Mouse (Mus musculus): ENCODE results near the gene Ak7.

The Ak7 gene

DNA sequence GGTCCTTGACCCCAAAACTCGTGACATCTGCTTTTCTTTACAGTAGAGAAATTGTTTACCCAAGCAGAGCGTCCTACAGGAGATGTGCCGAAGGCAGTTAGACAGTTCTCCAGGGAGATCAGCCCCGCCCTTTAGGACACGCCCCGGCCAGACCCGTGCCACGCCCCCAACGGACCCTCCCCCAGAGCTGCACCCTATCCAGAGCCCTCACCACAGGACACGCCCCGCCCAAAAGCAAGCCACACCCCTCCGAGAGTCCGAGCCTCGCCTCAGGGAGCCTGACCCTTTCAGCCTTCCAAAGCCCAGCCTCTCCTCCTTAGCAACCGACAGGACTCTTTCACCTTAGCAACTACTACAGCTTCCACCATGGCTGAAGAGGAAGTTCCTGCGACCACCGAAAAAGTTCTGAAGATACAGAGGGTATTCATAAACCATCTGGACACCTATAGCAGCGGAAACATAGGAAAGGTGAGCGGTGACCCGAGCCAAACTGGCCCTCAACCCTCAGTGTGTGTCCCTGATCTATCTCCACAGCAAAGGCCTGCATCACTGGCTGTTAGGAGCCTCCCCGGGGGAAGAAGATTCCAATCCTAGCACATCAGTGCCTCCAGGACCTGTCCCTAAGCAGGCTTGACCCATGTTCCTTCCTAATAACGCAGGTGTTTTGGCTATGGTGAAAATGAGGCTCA lies at the start of gene Ak7:
TSS of gene Ak7 (plus strand) at position 178 of the 689 bp plus-strand sequence.
- DNase-seq = no peak

DNA sequence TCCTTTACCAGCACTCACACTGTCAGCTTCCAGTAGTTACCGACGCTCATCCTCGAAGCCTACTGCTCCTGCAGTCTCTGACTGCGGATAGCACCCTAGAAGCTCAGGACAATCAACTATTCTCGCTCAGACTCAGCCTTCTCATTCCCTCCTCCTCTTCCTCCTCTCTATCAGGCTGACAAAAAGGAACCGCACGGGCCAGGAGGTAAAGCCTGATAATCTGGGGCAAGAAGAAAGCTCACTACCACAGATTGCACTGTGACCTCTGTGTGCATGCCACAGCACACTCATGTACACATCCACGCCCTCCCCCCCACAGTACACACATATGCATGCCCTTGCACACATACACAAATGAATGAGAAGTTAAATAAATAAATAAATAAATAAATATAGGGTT lies 29.5 kb upstream of the Ak7 start:
- DNase-seq = no peak

DNA sequence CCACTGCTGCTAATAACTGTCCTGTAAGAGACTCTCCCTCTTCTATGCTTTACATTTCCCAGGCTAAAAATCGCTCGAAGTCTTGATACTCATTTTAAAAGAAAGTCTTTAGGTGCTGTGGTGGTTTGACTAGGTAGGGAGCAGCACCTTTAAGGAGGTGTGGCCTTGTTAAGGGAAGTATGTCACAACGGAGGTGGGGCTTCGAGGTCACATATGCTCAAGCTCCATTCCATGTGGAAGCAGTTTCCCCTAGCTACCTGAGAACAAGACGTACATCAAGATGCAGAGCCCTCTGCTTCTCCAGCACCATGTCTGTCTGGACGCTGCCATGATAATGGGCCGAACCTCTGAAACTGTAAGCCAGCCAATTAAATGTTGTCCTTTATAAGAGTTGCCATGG lies 27.6 kb upstream of the Ak7 start:
- no peak for DNase-seq

DNA sequence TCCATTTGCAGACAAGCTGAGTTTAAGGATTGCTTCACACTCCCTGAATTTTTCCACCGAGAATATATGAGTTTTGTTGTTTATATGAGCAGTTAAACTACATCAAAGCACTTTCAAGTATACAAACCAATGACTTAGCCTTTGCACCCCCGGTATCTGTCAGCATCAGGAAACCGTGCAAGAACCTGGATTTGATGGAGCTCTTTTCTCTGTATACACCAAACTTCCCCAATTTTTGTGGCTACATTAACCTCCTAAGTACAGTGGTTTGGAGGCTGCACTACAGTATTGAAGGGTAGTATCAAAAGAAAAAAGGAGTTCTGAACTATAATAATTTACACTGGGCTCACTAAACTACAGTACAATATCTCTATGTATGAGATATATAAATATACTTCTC lies 27.0 kb upstream of the Ak7 start:
- no peak for DNase-seq

DNA sequence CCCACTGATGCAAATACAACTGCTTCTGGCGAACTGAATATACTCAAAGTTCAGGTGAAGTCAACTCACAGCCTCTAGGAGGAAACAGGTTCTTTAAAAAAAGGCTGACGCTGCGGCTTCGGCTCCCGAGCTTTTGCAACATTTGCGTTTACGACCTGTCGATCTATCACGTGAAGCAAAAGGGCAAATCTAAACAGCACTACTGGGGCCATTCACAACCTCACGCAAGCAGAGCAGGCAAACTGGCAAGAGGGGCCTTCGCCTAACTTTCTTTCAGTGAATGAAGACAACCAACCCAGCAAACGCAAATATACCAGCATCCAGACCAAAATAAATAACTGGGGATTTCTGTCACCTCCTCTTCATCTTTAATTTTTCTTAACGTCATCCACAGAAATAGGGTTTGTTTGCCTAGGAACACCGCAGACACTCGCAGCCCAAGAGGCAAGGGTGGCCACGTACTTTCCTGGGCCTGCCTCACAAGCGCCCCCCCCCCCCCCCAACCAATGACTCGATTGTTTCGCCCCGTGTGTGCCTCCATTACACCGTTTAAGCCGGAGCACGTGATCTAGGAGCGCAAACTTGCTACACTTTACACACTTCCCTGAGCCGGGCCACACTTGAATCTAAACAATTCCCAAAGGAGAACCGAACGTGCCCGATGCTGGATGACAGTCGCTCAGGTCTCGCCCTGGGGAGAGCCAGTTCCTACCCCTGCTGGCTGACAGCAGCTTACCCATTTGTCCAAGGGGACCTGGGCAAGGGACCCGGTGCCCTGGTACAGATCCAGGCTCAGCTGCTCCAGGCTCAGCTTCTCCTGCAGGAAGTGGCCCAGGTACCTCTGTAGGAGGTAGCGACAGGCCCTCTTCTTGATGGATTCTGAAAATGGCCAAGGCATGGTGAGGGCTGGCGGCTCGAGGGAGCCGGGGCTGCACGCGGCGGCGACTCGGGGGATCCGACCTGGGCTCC lies 21.6 kb upstream of the Ak7 start, which contains the start of gene Gskip:
TSS of gene Gskip (plus strand) at position 897 of the 969 bp plus-strand sequence.
- peak; percentile 42 for DNase-seq

DNA sequence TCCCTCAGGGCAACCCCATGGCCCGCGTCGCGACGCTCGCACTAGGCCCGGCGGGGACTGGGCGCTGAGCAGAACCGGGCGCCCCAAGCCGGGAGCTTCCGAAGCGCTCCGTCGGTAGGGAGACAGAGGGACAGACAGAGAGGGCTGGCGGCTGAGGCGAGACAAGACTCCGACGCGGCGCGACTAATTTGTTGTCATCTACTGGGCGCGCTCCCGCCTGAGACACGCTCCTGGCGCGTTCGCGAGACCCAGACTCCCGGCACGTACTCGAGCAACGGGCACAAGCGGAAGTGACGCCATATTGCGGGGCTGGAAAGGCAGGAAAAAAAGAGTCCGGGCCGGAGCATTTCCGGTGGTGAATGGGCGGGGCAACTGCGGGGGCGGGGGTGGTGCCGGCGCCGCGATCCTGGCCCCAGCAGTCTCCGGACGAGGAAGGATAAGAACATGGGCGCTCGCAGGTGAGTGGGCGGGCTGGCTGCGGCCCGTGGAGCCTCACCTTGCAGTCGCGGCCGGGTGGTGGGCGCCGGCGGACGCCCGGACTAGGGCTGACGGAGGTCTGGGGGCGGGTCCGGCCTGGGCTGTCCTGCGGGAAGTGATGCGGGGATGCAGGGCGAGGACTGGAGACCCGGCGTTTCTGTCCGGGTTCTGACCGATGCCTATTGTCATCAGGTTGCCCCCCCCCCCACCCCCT lies 20.6 kb upstream of the Ak7 start, which contains the start of gene Atg2b:
TSS of gene Atg2b (minus strand) at position 211 of the 691 bp plus-strand sequence.
- DNase-seq = peak; percentile 96

DNA sequence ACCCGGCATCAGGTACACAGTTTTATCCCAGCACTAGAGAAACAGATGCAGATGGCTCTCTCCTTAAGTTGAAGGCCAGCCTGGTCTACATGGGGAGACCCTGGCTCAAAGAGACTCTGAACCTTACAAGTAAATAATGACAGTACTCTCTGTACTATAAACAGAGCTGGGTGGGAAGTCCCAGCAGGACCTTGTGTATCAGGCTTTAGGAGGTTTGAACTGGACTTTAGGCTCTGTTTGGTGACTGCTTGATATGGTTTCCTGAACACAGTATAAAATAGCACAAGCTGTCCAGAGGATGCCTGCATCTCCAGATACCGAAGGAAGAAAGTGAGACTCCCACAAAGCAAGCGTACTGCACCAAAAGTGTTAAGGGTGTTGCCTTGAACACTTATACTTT lies 19.0 kb upstream of the Ak7 start:
- no peak for DNase-seq

DNA sequence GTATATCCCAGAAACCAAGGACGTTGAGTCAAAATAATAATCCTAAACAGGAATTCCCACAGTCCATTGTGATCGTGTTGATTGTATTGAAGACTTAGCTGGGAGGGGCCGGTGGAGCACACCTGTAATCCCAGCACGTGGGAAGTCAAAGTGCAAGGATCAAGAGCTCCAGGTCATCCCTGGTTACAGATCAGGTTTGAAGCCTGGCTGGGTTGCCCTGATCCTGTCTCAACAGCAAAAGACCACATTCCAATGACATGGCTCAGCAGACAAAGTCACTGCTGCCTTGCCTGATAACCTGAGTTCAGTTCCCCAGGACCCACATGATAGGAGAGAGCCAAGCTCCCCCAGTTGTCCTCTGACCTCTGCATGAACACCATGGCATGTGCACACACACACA lies 18.4 kb upstream of the Ak7 start:
- no peak for DNase-seq

DNA sequence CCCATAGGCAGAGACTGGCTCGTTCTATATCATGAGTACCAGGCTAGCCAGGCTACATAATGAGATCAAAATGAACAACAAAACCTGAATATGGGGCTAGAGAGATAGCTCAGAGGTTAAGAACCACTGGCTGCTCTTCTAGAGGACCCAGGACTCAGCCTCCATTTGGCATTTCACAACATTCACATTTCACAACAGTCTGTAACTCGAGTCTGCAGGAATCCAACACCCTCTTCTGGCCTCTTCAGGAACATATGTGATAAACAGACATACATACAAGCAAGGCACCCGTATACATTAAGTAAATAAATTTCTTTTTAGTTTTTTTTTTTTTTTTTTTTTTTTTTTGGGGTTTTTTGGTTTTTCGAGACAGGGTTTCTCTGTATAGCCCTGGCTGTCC lies 17.2 kb upstream of the Ak7 start:
- DNase-seq = no peak

DNA sequence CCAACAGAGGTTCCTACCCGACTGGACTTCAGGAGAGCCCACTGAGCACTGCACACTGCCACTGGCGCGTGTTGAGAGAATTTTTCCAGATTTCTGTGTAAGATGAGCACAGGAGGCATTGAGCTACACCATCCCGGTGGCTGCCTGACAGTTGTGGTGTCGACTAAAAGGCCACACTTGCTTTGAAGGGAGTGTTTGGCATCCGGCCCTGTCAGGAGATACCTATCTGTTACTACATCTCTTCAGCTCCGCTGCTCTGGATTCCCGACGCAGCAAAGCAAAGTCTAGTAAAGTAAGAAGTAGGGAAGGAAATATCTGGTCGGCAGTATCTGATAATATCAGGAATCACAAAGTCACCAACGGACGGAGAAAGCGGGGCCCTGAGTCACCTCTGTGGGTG lies 16.3 kb upstream of the Ak7 start:
- no peak for DNase-seq

DNA sequence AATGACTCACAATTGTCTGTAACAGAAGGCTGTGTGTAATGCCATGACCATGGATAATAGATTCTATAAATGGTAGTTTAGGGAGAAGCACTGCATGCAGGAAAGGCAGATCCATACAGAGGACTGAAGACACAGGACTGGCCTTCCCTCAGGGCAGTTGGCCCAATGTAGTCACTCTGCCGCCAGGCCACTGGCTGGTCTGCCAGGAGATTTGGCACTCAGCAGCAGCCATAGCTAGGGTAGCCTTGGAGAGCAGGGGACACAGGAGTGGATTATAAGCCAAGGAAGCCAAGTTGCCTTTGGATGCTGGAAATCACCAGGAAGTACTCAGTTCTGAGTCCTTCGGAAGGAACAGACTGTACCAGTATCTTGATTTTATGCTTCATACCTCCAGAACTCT lies 11.8 kb upstream of the Ak7 start:
- no peak for DNase-seq

DNA sequence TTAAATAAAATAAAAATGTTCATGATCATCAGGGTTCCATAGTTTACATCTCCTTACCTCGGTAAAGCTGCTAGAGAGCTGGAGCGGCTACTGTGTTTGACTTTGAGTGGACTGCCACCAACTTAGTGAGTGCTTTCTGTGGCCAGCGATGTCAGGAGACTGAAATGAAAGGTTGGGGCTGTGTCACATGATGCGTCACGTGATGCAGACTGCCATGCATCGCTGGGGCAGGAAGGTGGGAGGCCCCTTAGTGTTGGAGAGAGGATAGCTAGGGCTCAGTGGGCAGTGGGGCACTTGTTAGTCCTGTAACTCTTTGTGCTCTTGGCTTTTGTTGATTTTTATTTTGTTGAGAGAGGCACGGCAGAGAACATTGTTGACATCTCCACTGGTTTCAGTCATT lies 9.9 kb upstream of the Ak7 start:
- DNase-seq = no peak

DNA sequence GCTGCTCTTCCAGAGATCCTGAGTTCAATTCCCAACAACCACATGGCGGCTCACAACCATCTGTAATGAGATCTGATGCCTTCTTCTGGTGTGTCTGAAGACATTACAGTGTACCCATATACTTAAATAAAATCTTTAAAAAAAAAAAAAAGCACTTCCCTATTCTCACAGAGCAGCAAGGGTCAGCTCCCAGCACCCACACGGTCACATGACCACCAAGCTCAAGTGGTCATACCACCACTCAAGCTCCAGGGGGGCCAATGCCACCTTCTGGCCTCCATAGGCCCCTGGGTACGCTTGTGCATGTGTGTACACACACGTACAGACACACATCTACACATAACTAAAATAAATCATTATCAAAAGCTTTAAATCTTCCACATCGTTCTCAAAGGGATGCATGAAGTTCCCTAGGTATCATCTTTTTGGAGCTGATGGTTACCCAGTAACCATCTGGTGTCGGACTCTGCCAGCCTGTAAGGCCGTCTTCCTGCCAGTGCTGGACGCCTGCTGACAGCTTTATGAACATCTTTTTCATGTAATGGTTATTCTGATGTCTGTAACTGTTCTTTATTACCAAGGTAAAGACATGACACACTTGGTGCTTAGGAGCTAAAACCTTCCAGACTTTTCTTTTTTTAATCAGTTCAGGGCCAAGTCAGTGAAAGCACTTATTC lies 8.5 kb upstream of the Ak7 start:
- peak; percentile 24 for DNase-seq

DNA sequence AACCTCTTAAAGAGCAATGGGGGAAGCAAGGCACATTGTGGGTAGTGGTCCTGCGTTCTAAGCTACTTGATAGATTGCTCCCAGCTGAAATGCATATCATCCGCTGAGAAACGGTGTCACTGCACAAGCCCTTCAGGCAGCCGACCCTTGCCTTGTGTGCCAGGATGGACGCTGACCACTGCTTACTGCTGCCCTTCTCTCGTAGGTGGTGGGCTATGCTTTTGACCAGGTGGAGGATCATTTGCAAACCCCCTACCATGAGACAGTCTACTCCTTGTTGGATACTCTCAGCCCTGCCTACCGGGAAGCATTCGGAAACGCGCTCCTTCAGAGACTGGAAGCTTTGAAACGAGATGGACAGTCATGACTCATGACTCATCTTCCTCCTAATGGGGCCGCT lies 5.3 kb upstream of the Ak7 start:
- DNase-seq = no peak

DNA sequence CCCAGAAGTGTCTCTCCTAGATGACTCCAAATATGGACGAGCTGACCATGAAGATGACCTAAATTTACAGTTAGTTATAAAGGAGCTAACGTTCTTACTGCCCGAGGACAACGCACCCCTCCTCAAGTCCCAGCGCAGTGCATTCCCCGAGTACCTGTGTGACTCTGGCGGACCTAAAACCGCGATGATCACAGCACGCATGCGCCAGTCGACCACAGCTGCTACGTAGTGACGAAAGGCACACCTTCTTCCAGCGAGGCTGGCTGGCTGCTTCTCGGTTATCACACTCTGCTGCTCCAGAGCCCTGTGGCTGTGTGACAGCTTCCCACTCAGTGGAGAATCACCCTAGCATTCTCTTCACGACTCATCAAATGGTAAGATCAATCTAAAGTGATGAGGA lies 12.8 kb downstream of the Ak7 start:
- DNase-seq = peak; percentile 45

DNA sequence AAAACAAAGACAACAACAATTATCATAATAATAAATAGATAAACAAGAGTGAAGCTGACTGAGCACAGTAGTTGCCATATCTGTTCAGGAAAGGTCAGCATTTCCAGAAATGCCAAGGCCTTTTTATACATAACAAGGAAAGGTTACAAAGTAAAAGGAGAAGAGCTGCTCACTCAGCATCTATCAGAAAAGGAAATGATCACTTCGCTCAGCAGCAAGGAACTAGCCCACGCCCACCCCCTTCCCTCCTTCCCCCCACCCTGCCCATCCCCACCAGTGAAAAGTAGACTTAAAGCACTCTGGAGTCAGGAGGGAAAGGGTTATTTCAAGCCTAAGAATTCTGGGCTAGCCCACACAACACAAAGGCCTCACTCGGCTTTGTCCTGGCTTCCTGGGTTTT lies 14.4 kb downstream of the Ak7 start:
- no peak for DNase-seq

DNA sequence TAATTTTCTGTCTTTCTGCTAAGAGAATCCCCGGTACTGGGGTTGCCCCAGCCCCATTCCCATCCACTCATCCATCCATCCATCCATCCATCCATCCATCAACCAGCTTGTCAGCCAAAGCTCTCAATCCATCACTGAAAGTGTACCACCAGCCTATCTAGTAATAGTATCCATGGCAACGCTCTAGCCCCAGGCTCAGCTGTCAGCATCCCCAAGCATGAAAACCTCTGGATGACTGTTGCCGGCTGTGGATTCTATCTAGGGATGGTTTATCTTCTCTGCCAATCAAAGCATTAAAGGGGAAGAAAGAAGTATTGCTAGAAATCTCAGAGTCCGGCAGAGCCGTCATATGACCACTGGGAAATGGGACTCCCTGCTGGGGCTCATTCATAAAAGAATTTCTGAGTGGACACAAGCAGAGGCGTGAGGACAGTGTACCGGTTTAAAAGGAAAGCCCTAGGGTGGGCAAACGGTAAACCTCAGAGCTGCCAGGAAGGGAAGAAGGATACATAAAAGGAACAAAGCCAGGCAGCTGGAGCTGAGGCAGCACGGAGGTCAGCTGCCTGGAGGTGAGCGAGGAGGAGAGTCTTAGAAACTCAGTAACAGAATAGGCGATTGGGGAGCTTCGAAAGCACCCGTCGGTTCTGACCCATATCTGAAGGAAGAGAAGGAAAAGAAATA lies 15.8 kb downstream of the Ak7 start:
- no peak for DNase-seq

DNA sequence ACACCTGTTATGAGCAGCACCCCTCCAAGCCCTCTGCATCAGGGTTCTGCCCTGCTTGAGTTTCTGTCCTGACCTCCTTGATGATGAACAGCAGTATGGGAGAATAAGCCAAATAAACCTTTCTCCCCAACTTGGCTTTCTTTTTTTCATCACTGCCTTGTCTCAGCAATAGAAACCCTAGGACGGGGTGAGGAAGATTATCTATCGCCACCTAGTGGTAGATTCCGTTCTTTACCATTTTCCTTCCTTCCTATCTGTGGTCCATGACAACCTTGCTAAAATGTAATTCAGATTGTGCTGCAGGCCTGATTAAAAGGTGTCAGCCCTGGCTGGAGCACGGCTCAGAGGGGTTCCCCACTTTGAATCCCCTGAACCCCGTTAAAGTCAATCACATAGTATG lies 16.9 kb downstream of the Ak7 start:
- peak; percentile 44 for DNase-seq

DNA sequence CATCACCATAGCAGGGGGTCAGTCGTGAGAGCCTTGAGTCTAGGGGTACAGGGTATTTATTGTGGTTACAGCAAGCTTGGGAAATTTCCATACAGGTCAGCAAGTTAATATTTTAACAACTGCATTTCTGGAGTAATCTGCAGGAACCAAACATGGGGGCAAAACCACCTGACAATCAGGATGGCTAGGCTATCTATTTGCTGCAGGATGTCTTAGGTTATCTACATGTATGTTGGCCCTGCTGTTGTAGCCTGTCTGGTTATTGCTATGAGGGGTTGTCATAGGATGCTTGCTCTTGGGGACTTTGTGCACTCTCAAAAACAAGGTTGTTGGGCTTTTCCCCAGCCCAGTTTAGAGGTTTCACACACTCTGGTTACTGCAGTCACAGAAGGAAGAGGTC lies 18.8 kb downstream of the Ak7 start:
- DNase-seq = no peak

DNA sequence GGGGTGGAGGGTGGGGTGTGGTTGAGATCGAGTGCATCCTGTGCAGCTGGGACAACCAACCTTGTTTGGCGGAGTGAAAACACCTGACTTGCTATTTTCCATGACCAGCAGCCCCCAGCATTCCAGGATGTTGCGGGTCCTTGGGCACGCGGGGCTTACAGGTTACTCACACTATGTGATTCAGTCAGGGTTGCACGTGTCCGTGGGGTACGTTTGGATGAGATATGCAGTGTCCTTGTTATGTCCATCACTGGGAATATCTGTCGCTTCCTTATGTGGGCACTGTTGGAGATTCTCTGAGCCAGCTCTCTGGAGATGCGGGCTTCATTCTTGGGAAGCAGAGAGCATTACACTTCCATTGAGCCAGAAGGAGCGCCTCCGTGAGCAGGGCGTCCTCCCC lies 20.0 kb downstream of the Ak7 start:
- no peak for DNase-seq

DNA sequence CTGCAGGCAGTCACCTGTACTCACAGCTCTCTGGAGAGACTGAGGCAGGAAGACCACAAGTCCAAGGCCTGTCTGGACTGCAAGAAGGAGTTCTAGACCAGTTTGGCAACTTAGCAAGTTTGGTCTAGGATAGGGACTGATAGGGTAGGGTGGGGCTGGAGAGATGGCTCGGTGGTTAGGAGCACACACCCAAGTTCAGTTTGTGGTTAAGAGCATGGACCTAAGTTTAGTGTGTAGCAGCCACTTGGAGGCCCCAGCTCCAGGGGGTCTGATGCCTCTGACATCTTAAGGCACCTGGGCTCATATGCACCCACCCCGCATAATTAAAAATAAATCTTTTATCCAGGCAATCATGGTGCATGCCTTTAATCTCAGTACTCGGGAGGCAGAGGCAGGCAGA lies 21.5 kb downstream of the Ak7 start:
- DNase-seq = no peak

DNA sequence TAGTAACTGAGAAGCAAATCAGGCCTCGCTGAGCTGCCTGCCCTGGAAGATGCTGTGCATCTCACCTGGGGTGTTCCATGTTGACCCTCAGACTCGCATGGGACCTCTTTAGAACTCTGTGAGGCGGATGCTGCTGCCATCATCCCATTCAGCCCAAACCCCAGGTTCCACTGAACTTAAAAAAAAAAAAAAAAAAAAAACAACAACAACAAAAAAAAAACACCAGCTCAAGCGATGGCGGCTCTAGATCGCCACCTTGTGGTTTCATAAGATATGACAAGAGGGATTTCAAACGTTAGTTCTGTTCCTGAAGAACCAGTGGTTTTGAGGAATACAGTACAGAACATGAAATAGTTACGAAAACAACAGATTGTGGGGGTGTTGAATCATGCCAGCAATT lies 22.2 kb downstream of the Ak7 start:
- DNase-seq = peak; percentile 16
